Mouse (Mus musculus): ENCODE results near the gene Slc16a8.

DNA sequence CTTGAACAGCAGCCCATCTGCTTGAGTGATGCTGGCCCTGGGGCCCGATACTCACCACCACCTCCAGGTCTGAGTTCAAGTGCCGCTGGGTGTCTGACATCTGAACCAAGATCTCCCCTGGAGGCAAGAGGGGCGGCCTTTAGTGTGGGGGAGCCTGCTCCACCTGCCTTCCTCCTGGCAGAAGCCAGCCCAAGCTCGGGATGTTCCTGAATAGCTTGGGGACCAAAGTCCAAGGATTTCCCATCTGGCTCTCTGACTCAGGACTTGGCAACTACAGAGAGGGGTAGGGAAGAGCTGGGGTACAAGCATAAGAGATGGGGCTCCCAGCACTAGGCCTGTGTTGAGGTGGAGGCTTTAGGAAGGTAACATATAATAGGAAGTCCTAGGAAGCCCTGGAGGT, 28.8 kb upstream of the Slc16a8 start:
- TF ChIP-seq POLR2A (IDR thresholded peaks at IDR 0.05; ENCODE audit: control insufficient read depth, low read depth, low read length) (no peak), CTCF (IDR thresholded peaks at IDR 0.05; ENCODE audit: control insufficient read depth, insufficient read depth, insufficient replicate concordance, low read depth, low read length) (no peak)

All from testis, adult 2 months (tissue).